8 mouse cellular contexts compared by ENCODE assay signal in genomic region chr5:34287838-34288145, GRCm38 (mm10). TPM values are rescaled to one million over a fixed set of nuclear protein-coding genes. Genes with fewer than 3 reads are reported as not detected.
DNase-seq lines count a peak whose midpoint lies in the region; ATAC-seq and TF ChIP-seq lines count a peak whose summit lies in the region.

No protein-coding gene starts in this region.

- peak overlapping the region; percentile 95 for H3K4me2 ChIP-seq in limb, embryonic 14.5 days (replicated peaks; ENCODE audit: low read depth, low read length, severe bottlenecking)
- H3K4me2 ChIP-seq in stomach, postnatal 0 days (replicated peaks; ENCODE audit: low read depth): peak overlapping the region; percentile 80

- TF ChIP-seq EP300 in stomach, postnatal 0 days (optimal IDR thresholded peaks at IDR 0.05): no peak

- H3K4me1 ChIP-seq in limb, embryonic 14.5 days (ENCODE audit: control insufficient read depth, insufficient read depth, low read length): no peaks in the 10 kb centered on the region; the same call in 1 of the 2 replicates
- 0 out of 2 replicates have a peak, but pooled peaks cover 4% of the 10 kb centered on the region for H3K4me1 ChIP-seq in stomach, postnatal 0 days (replicated peaks; ENCODE audit: control insufficient read depth, insufficient read depth)

- H3K9me3 ChIP-seq in limb, embryonic 14.5 days (ENCODE audit: control insufficient read depth, low read length): no peaks in the 10 kb centered on the region
- no peaks in the 10 kb centered on the region for H3K9me3 ChIP-seq in stomach, postnatal 0 days (ENCODE audit: control insufficient read depth, low read length)

- ATAC-seq in limb, embryonic 14.5 days (ENCODE audit: low FRiP score, low read depth): no peak; the same call in 1 of the 2 replicates
- ATAC-seq in stomach, postnatal 0 days (ENCODE audit: low FRiP score, low TSS enrichment): no peak
- no peak for ATAC-seq in inflammation-experienced regulatory T-cells, adult 6 months

- H3K9ac ChIP-seq in limb, embryonic 14.5 days (ENCODE audit: low read depth, low read length, severe bottlenecking): peak overlapping the region; percentile 44
- H3K9ac ChIP-seq in stomach, postnatal 0 days (ENCODE audit: low read length): no peak overlapping the region

- H3K27ac ChIP-seq in limb, embryonic 14.5 days (replicated peaks; ENCODE audit: low read depth, low read length): no peak overlapping the region
- H3K27ac ChIP-seq in stomach, postnatal 0 days (replicated peaks): no peak overlapping the region

- WGBS in limb, embryonic 14.5 days: 1% methylated on average over 18 of the region's 18 CpGs
- 1% methylated on average over 18 of the region's 18 CpGs for WGBS in stomach, postnatal 0 days

- no peaks in the 10 kb centered on the region for H3K36me3 ChIP-seq in limb, embryonic 14.5 days (ENCODE audit: control insufficient read depth, insufficient read depth, low read length)
- no peaks in the 10 kb centered on the region for H3K36me3 ChIP-seq in stomach, postnatal 0 days (ENCODE audit: control insufficient read depth, insufficient read depth, low read length)

- TF ChIP-seq POLR2A in limb, embryonic 14.5 days (IDR thresholded peaks at IDR 0.05; ENCODE audit: borderline replicate concordance, extremely low read depth, insufficient read depth, insufficient read length): no peak

- peak overlapping the region; percentile 60 for H3K4me3 ChIP-seq in limb, embryonic 14.5 days (replicated peaks; ENCODE audit: low read length)
- H3K4me3 ChIP-seq in stomach, postnatal 0 days (ENCODE audit: low read depth, low read length): peak overlapping the region; percentile 52

- no peak for TF ChIP-seq CTCF in stomach, postnatal 0 days (IDR thresholded peaks at IDR 0.05; ENCODE audit: low read depth)

- DNase-seq in embryo, embryonic 11 days: peak; percentile 10
- no peak for DNase-seq in embryo, embryonic 10.5 days (ENCODE audit: low spot score)
- DNase-seq in right cerebral cortex, postnatal 10 days (ENCODE audit: low spot score in 2 of 2): peak; percentile 38 to 44
- DNase-seq in right cerebral cortex, adult 2 months (ENCODE audit: low spot score in 2 of 2): no peak
- no peak for DNase-seq in limb, embryonic 14.5 days (ENCODE audit: low spot score)
- peak; percentile 18 for DNase-seq in stomach, postnatal 0 days (ENCODE audit: low spot score)
- no peak for DNase-seq in layer of hippocampus, adult 9-10 months (ENCODE audit: low spot score)

- H3K27me3 ChIP-seq in limb, embryonic 14.5 days (ENCODE audit: control insufficient read depth, insufficient read depth, low read length): peaks cover 50% of the 10 kb centered on the region
- peaks cover 4% of the 10 kb centered on the region for H3K27me3 ChIP-seq in stomach, postnatal 0 days (ENCODE audit: control insufficient read depth, insufficient read depth, low read length)

RNA-seq across cellular contexts. Expression of gene Zfyve28, which starts 0.5 kb away (rescaled TPM):
- 1.7 and 2.4 TPM in 2 replicates for polyA plus RNA-seq in limb, embryonic 14.5 days (2012; rRNA removed)
- 0.83 and 0.95 TPM in 2 replicates for polyA plus RNA-seq in limb, embryonic 14.5 days (2014; fragmentation: Nextera tagmentation; extraction: Ambion mirVana)
- polyA plus RNA-seq in stomach, postnatal 0 days (2015; fragmentation: Nextera tagmentation; extraction: Ambion mirVana): 0.27 and 0.29 TPM in 2 replicates
- polyA plus RNA-seq in inflammation-experienced regulatory T-cells, adult 6 months (2017; shearing (Covaris generic)): 1 to 10 TPM; 1.5 to 5.6 (median 4.6) TPM

RNA-seq across cellular contexts. Expression of gene Cfap99, which starts 0.6 kb away (rescaled TPM):
- 0.04 TPM in 2 replicates for polyA plus RNA-seq in limb, embryonic 14.5 days (2012; rRNA removed)
- not detected in 2 replicates for polyA plus RNA-seq in limb, embryonic 14.5 days (2014; fragmentation: Nextera tagmentation; extraction: Ambion mirVana)
- polyA plus RNA-seq in stomach, postnatal 0 days (2015; fragmentation: Nextera tagmentation; extraction: Ambion mirVana): 0.04 TPM in 1 of 2 replicates, not detected in the other
- polyA plus RNA-seq in inflammation-experienced regulatory T-cells, adult 6 months (2017; shearing (Covaris generic)): not detected

RNA-seq across cellular contexts. Expression of gene Rnf4, which starts 48.3 kb away (rescaled TPM):
- 130 and 142 TPM in 2 replicates for polyA plus RNA-seq in limb, embryonic 14.5 days (2012; rRNA removed)
- polyA plus RNA-seq in limb, embryonic 14.5 days (2014; fragmentation: Nextera tagmentation; extraction: Ambion mirVana): 154 and 168 TPM in 2 replicates
- 85.2 and 85.7 TPM in 2 replicates for polyA plus RNA-seq in stomach, postnatal 0 days (2015; fragmentation: Nextera tagmentation; extraction: Ambion mirVana)
- polyA plus RNA-seq in inflammation-experienced regulatory T-cells, adult 6 months (2017; shearing (Covaris generic)): 100 to 1,000 TPM; 104 to 122 (median 113) TPM

Comparison
In these comparisons a context has a peak if more than half of its experiments do, and no peak if none do; other contexts are left out.
1. DNase-seq: peak in embryo, embryonic 11 days (single experiment), right cerebral cortex, postnatal 10 days (2 of 2) and stomach, postnatal 0 days (single experiment); none in embryo, embryonic 10.5 days (single experiment), right cerebral cortex, adult 2 months (0 of 2), limb, embryonic 14.5 days (single experiment) and layer of hippocampus, adult 9-10 months (single experiment).